Mouse (Mus musculus) stomach, embryonic 14.5 days (tissue): ENCODE results near the gene Usp49. TPM values are rescaled to one million over a fixed set of nuclear protein-coding genes. Genes with fewer than 3 reads are reported as not detected.

ENCODE experiments used
- polyA plus RNA-seq: library from polyadenylated mRNA; unstranded; fragments of >200 nt; fragmentation: Nextera tagmentation; extraction: Ambion mirVana; gene quantifications from 2 replicates; pipeline ENCODE4 v1.2.1, GENCODE M21; 2014

Gene Usp49
- polyA plus RNA-seq, 1 experiment from 2014 or later = 4.9 TPM

Other genes starting within 250 kb of the Usp49 start
- 0.25 and 0.31 TPM in 2 replicates for gene Guca1b, start 245.3 kb upstream of the Usp49 start, polyA plus RNA-seq
- 2.7 and 6.0 TPM in 2 replicates for gene Guca1a, start 230.1 kb upstream of the Usp49 start, polyA plus RNA-seq
- gene AI661453, start 194.1 kb upstream of the Usp49 start, polyA plus RNA-seq = 4.7 and 4.8 TPM in 2 replicates
- gene 1700001C19Rik, start 193.3 kb upstream of the Usp49 start, polyA plus RNA-seq = 0.31 and 0.58 TPM in 2 replicates
- 24.5 and 27.3 TPM in 2 replicates for gene Taf8, start 128.4 kb upstream of the Usp49 start, polyA plus RNA-seq
- 425 and 428 TPM in 2 replicates for gene Ccnd3, start 125.6 kb upstream of the Usp49 start, polyA plus RNA-seq
- 22.1 and 22.3 TPM in 2 replicates for gene Bysl, start 19.2 kb upstream of the Usp49 start, polyA plus RNA-seq
- 47.1 and 49.4 TPM in 2 replicates for gene Med20, start 19.1 kb upstream of the Usp49 start, polyA plus RNA-seq
- 1.5 and 2.8 TPM in 2 replicates for gene Gm20517, start 19.1 kb upstream of the Usp49 start, polyA plus RNA-seq
- gene Tomm6, start 57.7 kb downstream of the Usp49 start, polyA plus RNA-seq = 416 and 439 TPM in 2 replicates
- gene Frs3, start 58.3 kb downstream of the Usp49 start, polyA plus RNA-seq = 4.2 and 5.2 TPM in 2 replicates
- gene Gm21981, start 63.8 kb downstream of the Usp49 start, polyA plus RNA-seq = 0.98 and 1.2 TPM in 2 replicates
- gene Prickle4, start 64.0 kb downstream of the Usp49 start, polyA plus RNA-seq = 2.0 and 2.1 TPM in 2 replicates
- gene Pgc, start 96.2 kb downstream of the Usp49 start, polyA plus RNA-seq = 36.4 and 43.8 TPM in 2 replicates
- gene Tfeb, start 106.3 kb downstream of the Usp49 start, polyA plus RNA-seq = 5.1 and 6.0 TPM in 2 replicates
- 31.8 and 32.0 TPM in 2 replicates for gene Mdfi, start 204.0 kb downstream of the Usp49 start, polyA plus RNA-seq